Mouse (Mus musculus) myocyte (in vitro differentiated cells): ENCODE results near the gene Gm10974. TPM values are rescaled to one million over a fixed set of nuclear protein-coding genes. Genes with fewer than 3 reads are reported as not detected.

Source experiments
- H3K27me3 ChIP-seq: one replicate; pipeline ENCODE4 v1.6.1; 2011; ENCODE audit not compliant: control insufficient read depth, insufficient read depth, insufficient read length
- H3K36me3 ChIP-seq: one replicate; pipeline ENCODE4 v1.6.1; 2011; ENCODE audit not compliant: control insufficient read depth, insufficient read depth
- H3K4me2 ChIP-seq: one replicate; pipeline ENCODE4 v1.6.1; 2011; ENCODE audit warnings: low read depth, control low read depth
- H3K4me3 ChIP-seq: one replicate; pipeline ENCODE4 v1.5.1; 2011; ENCODE audit warnings: mild to moderate bottlenecking, control low read depth, moderate library complexity
- H3K79me2 ChIP-seq: one replicate; pipeline ENCODE4 v1.6.1; 2011; ENCODE audit not compliant: control insufficient read depth, insufficient read depth
- H3ac ChIP-seq: one replicate; pipeline ENCODE4 v1.6.1; 2011; ENCODE audit not compliant: control insufficient read depth, insufficient read length
- CEBPB ChIP-seq: IDR thresholded peaks from 2 replicates; pipeline ENCODE4 v1.6.1; 2011; ENCODE audit warnings: mild to moderate bottlenecking, moderate library complexity; ENCODE audit not compliant: poor library complexity, insufficient read depth, severe bottlenecking
- E2F4 ChIP-seq: IDR thresholded peaks from one replicate; pipeline ENCODE4 v1.6.1; 2011; ENCODE audit warnings: mild to moderate bottlenecking, control low read depth, moderate library complexity; ENCODE audit not compliant: insufficient read depth
- MAX ChIP-seq: IDR thresholded peaks from one replicate; pipeline ENCODE4 v1.6.1; 2011; ENCODE audit warnings: low read depth, mild to moderate bottlenecking, control low read depth
- MYOD1 ChIP-seq, 3 experiments: IDR thresholded peaks; one replicate each; pipeline ENCODE4 v1.6.1; 2011; ENCODE audit warnings: control low read depth in 2 of 3, low read depth in 2 of 3, mild to moderate bottlenecking in 2 of 3, moderate library complexity in 1 of 3; ENCODE audit not compliant: insufficient read length in 2 of 3, control insufficient read depth in 1 of 3
- MYOG ChIP-seq, 3 experiments: IDR thresholded peaks; one replicate each; pipeline ENCODE4 v1.6.1; 2011; ENCODE audit warnings: control low read depth in 2 of 3, low read depth in 2 of 3, mild to moderate bottlenecking in 2 of 3; ENCODE audit not compliant: insufficient read length in 2 of 3, control insufficient read depth in 1 of 3, insufficient read depth in 1 of 3
- POLR2A ChIP-seq: IDR thresholded peaks from one replicate; pipeline ENCODE4 v1.6.1; 2011; ENCODE audit warnings: low read depth, mild to moderate bottlenecking, control low read depth, moderate library complexity; ENCODE audit not compliant: insufficient read length
- POLR2AphosphoS2 ChIP-seq: IDR thresholded peaks from one replicate; pipeline ENCODE4 v1.6.1; 2011; ENCODE audit warnings: low read depth, control low read depth; ENCODE audit not compliant: insufficient read length
- REST ChIP-seq: IDR thresholded peaks from one replicate; pipeline ENCODE4 v1.6.1; 2011; ENCODE audit warnings: mild to moderate bottlenecking, control low read depth, moderate library complexity; ENCODE audit not compliant: insufficient read depth, insufficient read length
- SRF ChIP-seq: IDR thresholded peaks from one replicate; pipeline ENCODE4 v1.6.1; 2011; ENCODE audit warnings: low read depth; ENCODE audit not compliant: control insufficient read depth, insufficient read length
- TCF12 ChIP-seq: IDR thresholded peaks from one replicate; pipeline ENCODE4 v1.6.1; 2011; ENCODE audit warnings: mild to moderate bottlenecking, control low read depth; ENCODE audit not compliant: poor library complexity, insufficient read depth, severe bottlenecking
- TCF3 ChIP-seq: IDR thresholded peaks from one replicate; pipeline ENCODE4 v1.6.1; 2011; ENCODE audit warnings: low read depth, control low read depth; ENCODE audit not compliant: insufficient read length
- USF1 ChIP-seq: IDR thresholded peaks from one replicate; pipeline ENCODE4 v1.6.1; 2011; ENCODE audit warnings: low read depth, mild to moderate bottlenecking, control low read depth, moderate library complexity
- polyA plus RNA-seq: library from polyadenylated mRNA; unstranded; fragments of >200 nt; fragmentation: generic; extraction: Trizol; gene quantifications from one replicate; pipeline ENCODE4 v1.2.1, GENCODE M21; 2012; ENCODE audit warnings: missing spikeins

The Gm10974 gene
- polyA plus RNA-seq, 1 experiment = not detected

DNA sequence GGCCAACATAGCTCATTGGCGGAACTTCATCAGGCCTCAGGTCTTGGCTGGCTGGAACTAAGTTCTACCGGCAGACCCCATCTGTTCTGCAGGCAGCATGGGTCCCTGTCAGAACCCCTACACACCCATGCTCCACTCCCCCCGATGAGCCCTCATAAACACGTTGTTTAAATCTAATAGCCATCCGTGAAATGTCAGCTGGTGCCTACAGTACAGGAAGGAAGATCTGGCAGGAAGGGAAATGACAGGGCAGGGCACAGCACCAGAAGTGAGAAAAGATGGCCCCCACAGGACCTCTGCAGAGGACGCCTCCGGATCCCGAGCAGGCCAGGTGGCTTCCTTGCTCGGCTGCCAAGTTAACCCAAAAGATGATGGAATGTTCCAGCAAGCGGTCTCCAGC lies 38.4 kb downstream of the Gm10974 start:
- Histone ChIP-seq H3K36me3 (no peaks in the 10 kb centered on the region), H3K4me2 (no peak overlapping the region), H3K79me2 (no peaks in the 10 kb centered on the region), H3K27me3 (no peaks in the 10 kb centered on the region), H3ac (no peak overlapping the region), H3K4me3 (no peak overlapping the region)
- TF ChIP-seq MYOD1 (IDR thresholded peaks at IDR 0.05; ENCODE audit: control insufficient read depth in 1 of 3, insufficient read length in 2 of 3, low read depth in 2 of 3) (no peak), MYOG (IDR thresholded peaks at IDR 0.05; ENCODE audit: control insufficient read depth in 1 of 3, insufficient read depth in 1 of 3, insufficient read length in 2 of 3, low read depth in 2 of 3) (no peak), USF1 (no peak), REST (no peak), CEBPB (no peak), TCF3 (no peak), TCF12 (no peak), E2F4 (no peak)

GRCm38 (mm10) chr7:66404802-66405201 lies 39.1 kb downstream of the Gm10974 start:
- Histone ChIP-seq H3K36me3 (no peaks in the 10 kb centered on the region), H3K79me2 (no peaks in the 10 kb centered on the region), H3K4me2 (no peak overlapping the region), H3K27me3 (no peaks in the 10 kb centered on the region), H3ac (no peak overlapping the region), H3K4me3 (no peak overlapping the region)
- TF ChIP-seq CEBPB = no peak
- TF ChIP-seq MYOG (IDR thresholded peaks at IDR 0.05; ENCODE audit: control insufficient read depth in 1 of 3, insufficient read depth in 1 of 3, insufficient read length in 2 of 3, low read depth in 2 of 3) = peak in 1 of 3 experiments; percentile 14

DNA sequence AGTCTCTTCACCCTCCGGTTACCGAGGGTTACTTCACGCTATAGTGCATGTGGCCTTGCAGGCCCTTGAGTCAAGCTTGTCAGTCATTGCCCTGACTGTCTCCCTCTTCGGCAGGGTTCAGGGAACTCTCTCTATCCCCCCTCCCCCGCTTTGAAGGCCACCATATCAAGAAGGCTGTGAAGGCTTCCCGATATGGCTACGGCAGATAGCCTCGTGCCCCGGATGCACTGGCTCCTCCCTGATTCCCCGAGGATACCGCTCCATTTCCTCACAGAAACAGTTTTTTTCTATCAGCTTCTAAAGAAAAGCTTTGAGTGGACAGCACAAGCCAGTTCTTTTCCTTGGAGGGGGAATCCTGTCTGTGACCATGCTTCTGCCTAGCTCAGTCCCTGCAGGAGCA lies 39.8 kb downstream of the Gm10974 start:
- Histone ChIP-seq H3K27me3 (no peaks in the 10 kb centered on the region), H3K4me3 (no peak overlapping the region), H3K4me2 (no peak overlapping the region), H3K36me3 (no peaks in the 10 kb centered on the region), H3K79me2 (no peaks in the 10 kb centered on the region), H3ac (no peak overlapping the region)
- TF ChIP-seq MAX (no peak), SRF (no peak), USF1 (no peak), MYOG (IDR thresholded peaks at IDR 0.05; ENCODE audit: control insufficient read depth in 1 of 3, insufficient read depth in 1 of 3, insufficient read length in 2 of 3, low read depth in 2 of 3) (no peak), CEBPB (no peak), REST (no peak), TCF3 (no peak), POLR2AphosphoS2 (no peak), E2F4 (no peak), TCF12 (no peak), MYOD1 (IDR thresholded peaks at IDR 0.05; ENCODE audit: control insufficient read depth in 1 of 3, insufficient read length in 2 of 3, low read depth in 2 of 3) (no peak), POLR2A (no peak)

DNA sequence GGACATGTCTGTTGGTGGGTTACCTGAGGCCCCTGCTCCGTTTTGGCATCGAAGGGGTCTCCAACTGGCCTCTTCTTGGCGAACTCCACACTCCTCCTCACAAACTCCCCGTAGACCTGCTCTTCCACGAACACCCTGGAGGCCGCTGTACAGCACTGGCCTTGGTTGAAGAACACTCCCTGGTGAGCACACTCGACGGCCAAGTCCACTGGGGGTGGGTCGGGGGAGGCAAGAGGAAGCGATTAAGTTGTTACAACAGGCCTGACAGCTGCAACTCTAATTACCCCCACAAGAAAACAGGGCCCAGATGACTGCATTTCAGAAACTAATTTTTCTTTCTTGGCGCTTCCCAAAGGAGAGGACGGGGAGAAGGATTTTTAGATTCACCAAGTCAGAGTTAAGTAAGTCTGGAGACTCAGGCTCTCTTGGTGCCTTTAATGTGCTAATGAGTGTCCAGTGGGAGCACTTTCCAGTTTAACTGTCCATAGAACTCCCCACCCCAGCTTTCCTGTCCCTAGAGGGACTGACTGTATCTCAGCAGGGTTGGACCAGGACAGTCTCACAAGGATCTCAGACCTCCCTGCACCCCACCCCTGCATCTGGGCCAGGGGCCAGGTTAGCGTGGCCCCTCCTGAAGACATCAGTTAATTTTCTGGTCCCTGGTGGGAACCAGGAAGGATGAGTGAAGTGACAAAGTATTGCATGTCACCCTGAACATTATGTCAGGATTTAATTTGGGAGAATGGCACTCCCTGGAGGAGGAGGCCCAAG lies 40.4 kb downstream of the Gm10974 start:
- Histone ChIP-seq H3K79me2 (no peaks in the 10 kb centered on the region), H3K36me3 (no peaks in the 10 kb centered on the region), H3K4me3 (no peak overlapping the region), H3ac (no peak overlapping the region), H3K4me2 (no peak overlapping the region), H3K27me3 (no peaks in the 10 kb centered on the region)
- TF ChIP-seq TCF12 (no peak), POLR2AphosphoS2 (no peak), USF1 (no peak), E2F4 (no peak), CEBPB (no peak)

DNA sequence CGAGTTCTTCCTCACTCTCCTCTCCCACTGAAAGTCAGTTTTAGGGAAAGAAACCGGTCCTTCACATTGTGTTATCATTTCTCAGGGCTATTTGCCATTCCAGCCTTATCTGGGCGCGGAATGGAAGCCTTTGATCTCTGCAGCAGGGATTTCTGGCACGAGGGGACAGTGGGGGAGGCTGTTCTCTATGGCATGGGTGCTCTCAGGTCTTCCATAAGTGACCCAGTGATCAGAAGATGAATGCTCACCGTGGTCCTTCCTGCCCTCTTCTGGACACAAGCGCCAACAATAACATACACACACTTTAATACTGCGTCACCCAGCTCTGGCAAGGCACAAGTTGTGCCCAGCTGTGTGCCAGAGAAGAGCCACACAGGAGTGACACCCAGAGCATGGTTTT lies 41.3 kb downstream of the Gm10974 start:
- Histone ChIP-seq H3K27me3 (no peaks in the 10 kb centered on the region), H3K36me3 (no peaks in the 10 kb centered on the region), H3K4me2 (no peak overlapping the region), H3K79me2 (no peaks in the 10 kb centered on the region), H3K4me3 (no peak overlapping the region), H3ac (no peak overlapping the region)
- TF ChIP-seq USF1 (no peak), TCF3 (no peak), REST (no peak), E2F4 (no peak), MAX (no peak), TCF12 (no peak), POLR2A (no peak), MYOD1 (IDR thresholded peaks at IDR 0.05; ENCODE audit: control insufficient read depth in 1 of 3, insufficient read length in 2 of 3, low read depth in 2 of 3) (no peak)
